Mouse (Mus musculus): Measurements from ENCODE around the gene Prpf40b. TPM values are rescaled to one million over a fixed set of nuclear protein-coding genes. Genes with fewer than 3 reads are reported as not detected.
A peak's percentile ranks its signal among the peaks of the same experiment; 100 is the strongest.

Gene Prpf40b
- total and polyA plus RNA-seq, 2 experiments: 7.9 to 27.9 TPM

DNA sequence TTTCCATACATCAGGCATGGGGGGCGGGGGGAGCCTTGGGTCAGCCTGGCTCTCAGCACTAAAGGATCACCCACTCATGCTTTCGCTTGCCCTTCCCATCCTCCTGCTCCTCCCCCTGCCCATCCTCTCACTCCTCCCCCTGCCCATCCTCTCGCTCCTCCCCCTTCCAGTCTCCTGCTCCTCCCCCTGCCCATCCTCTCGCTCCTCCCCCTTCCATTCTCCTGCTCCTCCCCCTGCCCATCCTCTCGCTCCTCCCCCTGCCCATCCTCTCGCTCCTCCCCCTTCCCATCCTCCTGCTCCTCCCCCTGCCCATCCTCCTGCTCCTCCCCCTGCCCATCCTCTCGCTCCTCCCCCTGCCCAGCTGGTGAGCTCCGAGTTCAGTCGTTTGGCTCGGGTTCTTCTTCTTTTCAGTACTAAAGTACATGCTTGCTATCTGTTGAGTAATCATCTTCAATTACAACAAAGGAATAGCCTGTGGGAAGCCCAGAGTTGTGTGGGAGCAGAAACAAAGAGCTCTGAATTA is 35.1 kb upstream of the Prpf40b start:
- no peak overlapping the region for H3K4me3 ChIP-seq (ENCODE audit: insufficient read depth, low read depth, low read length)

GRCm38 (mm10) chr15:99262702-99263101 is 32.2 kb upstream of the Prpf40b start:
- WGBS: 83% methylated on average over 10 of the region's 10 CpGs
- Histone ChIP-seq H3K4me3 (ENCODE audit: insufficient read depth, low read depth, low read length) (no peak overlapping the region), H3K4me1 (ENCODE audit: control insufficient read depth, insufficient read depth, low read length) (peaks cover 3% of the 10 kb centered on the region), H3K27me3 (ENCODE audit: control insufficient read depth, insufficient read depth, low read length) (no peaks in the 10 kb centered on the region), H3K36me3 (ENCODE audit: control insufficient read depth, insufficient read depth, low read length) (no peaks in the 10 kb centered on the region), H3K9ac (ENCODE audit: low read depth, low read length) (no peak overlapping the region), H3K27ac (replicated peaks; ENCODE audit: insufficient read depth, low read depth, low read length) (no peak overlapping the region), H3K79me2 (ENCODE audit: control insufficient read depth, insufficient read depth, low read length) (no peaks in the 10 kb centered on the region)
- no peak for DNase-seq (ENCODE audit: extremely low read depth, low read depth, low spot score)
- TF ChIP-seq CTCF (IDR thresholded peaks at IDR 0.05; ENCODE audit: low read depth, low read length) (no peak), POLR2A (IDR thresholded peaks at IDR 0.05; ENCODE audit: extremely low read depth, insufficient read depth, low read length) (no peak)

More for the DNA sequence above, 35.1 kb upstream of the Prpf40b start:
- TF ChIP-seq CTCF (IDR thresholded peaks at IDR 0.05; ENCODE audit: low read depth, low read length) (no peak), POLR2A (IDR thresholded peaks at IDR 0.05; ENCODE audit: extremely low read depth, insufficient read depth, low read length) (no peak)
- 3% methylated on average over 6 of the region's 10 CpGs for WGBS
- Histone ChIP-seq H3K79me2 (ENCODE audit: control insufficient read depth, insufficient read depth, low read length) (no peaks in the 10 kb centered on the region), H3K4me1 (ENCODE audit: control insufficient read depth, insufficient read depth, low read length) (peaks cover 3% of the 10 kb centered on the region), H3K36me3 (ENCODE audit: control insufficient read depth, insufficient read depth, low read length) (no peaks in the 10 kb centered on the region), H3K27me3 (ENCODE audit: control insufficient read depth, insufficient read depth, low read length) (no peaks in the 10 kb centered on the region), H3K9ac (ENCODE audit: low read depth, low read length) (no peak overlapping the region), H3K27ac (replicated peaks; ENCODE audit: insufficient read depth, low read depth, low read length) (no peak overlapping the region)
- DNase-seq (ENCODE audit: extremely low read depth, low read depth, low spot score): peak; percentile 89

DNA sequence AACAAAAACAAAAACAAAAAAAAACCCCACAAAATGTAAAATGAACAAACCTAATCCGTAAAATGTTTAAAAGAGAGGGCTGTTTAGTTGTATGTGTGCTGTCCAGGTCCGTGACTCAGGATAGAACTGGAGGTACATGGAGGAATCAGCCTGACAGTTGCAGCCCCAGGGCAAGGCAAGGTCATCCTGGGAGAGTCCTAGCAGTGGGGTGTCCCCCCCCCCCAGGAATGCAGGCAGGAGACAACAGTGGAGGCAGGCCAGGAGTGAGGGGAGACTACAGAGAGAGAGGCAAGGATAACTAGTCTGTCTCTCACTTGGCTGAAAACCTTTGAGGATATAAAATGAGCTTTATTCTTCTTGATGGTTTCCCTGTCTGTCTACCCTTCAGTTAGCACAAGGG is 30.5 kb upstream of the Prpf40b start:
- Histone ChIP-seq H3K4me3 (ENCODE audit: insufficient read depth, low read depth, low read length) (no peak overlapping the region), H3K79me2 (ENCODE audit: control insufficient read depth, insufficient read depth, low read length) (no peaks in the 10 kb centered on the region), H3K36me3 (ENCODE audit: control insufficient read depth, insufficient read depth, low read length) (no peaks in the 10 kb centered on the region), H3K27ac (replicated peaks; ENCODE audit: insufficient read depth, low read depth, low read length) (no peak overlapping the region), H3K4me1 (ENCODE audit: control insufficient read depth, insufficient read depth, low read length) (peaks cover 3% of the 10 kb centered on the region), H3K9ac (ENCODE audit: low read depth, low read length) (no peak overlapping the region), H3K27me3 (ENCODE audit: control insufficient read depth, insufficient read depth, low read length) (no peaks in the 10 kb centered on the region)
- 85% methylated on average over 2 of the region's 2 CpGs for WGBS
- no peak for DNase-seq (ENCODE audit: extremely low read depth, low read depth, low spot score)
- TF ChIP-seq POLR2A (IDR thresholded peaks at IDR 0.05; ENCODE audit: extremely low read depth, insufficient read depth, low read length) (no peak), CTCF (IDR thresholded peaks at IDR 0.05; ENCODE audit: low read depth, low read length) (no peak)

- H3K79me2 ChIP-seq (ENCODE audit: control insufficient read depth, insufficient read depth, low read length): no peaks in the 10 kb centered on the region
- H3K36me3 ChIP-seq (ENCODE audit: control insufficient read depth, insufficient read depth, low read length): no peaks in the 10 kb centered on the region
- H3K9ac ChIP-seq (ENCODE audit: low read depth, low read length): no peak overlapping the region
- H3K27ac ChIP-seq (replicated peaks; ENCODE audit: insufficient read depth, low read depth, low read length): no peak overlapping the region
- 31% methylated on average over 4 of the region's 4 CpGs for WGBS
- no peaks in the 10 kb centered on the region for H3K4me1 ChIP-seq (ENCODE audit: control insufficient read depth, insufficient read depth, low read length)
- no peaks in the 10 kb centered on the region for H3K27me3 ChIP-seq (ENCODE audit: control insufficient read depth, insufficient read depth, low read length)
- H3K4me3 ChIP-seq (ENCODE audit: insufficient read depth, low read depth, low read length): no peak overlapping the region
- DNase-seq (ENCODE audit: extremely low read depth, low read depth, low spot score): peak; percentile 71
- TF ChIP-seq POLR2A (IDR thresholded peaks at IDR 0.05; ENCODE audit: extremely low read depth, insufficient read depth, low read length): no peak
- TF ChIP-seq CTCF (IDR thresholded peaks at IDR 0.05; ENCODE audit: low read depth, low read length): peak; percentile 75
Observed at GRCm38 (mm10) chr15:99265679-99266078, 29.2 kb upstream of the Prpf40b start.

DNA sequence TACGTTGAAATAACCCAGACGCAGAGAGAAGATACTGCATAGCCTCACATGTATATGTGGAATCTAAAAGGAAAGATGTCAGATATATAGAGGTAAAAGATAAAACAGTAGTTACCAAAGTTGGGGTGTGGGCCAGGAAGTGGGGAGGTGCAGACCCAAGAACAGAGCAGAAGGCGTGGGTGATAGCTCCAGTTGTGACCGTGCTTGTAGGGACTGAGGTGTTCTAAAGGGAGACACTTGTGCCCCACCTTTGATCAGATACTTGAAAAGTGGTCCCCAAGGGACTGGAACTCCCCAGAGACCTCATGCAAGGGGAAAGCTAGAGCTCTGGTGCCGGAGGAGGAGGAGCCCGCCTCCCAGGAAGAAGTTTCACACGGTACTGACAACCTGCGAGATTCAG is 18.8 kb upstream of the Prpf40b start:
- Histone ChIP-seq H3K4me3 (ENCODE audit: insufficient read depth, low read depth, low read length) (no peak overlapping the region), H3K27ac (replicated peaks; ENCODE audit: insufficient read depth, low read depth, low read length) (no peak overlapping the region), H3K79me2 (ENCODE audit: control insufficient read depth, insufficient read depth, low read length) (no peaks in the 10 kb centered on the region), H3K4me1 (ENCODE audit: control insufficient read depth, insufficient read depth, low read length) (no peaks in the 10 kb centered on the region), H3K27me3 (ENCODE audit: control insufficient read depth, insufficient read depth, low read length) (no peaks in the 10 kb centered on the region), H3K36me3 (ENCODE audit: control insufficient read depth, insufficient read depth, low read length) (no peaks in the 10 kb centered on the region), H3K9ac (ENCODE audit: low read depth, low read length) (no peak overlapping the region)
- 89% methylated on average over 8 of the region's 8 CpGs for WGBS
- no peak for DNase-seq (ENCODE audit: extremely low read depth, low read depth, low spot score)
- TF ChIP-seq POLR2A (IDR thresholded peaks at IDR 0.05; ENCODE audit: extremely low read depth, insufficient read depth, low read length) (no peak), CTCF (IDR thresholded peaks at IDR 0.05; ENCODE audit: low read depth, low read length) (no peak)

DNA sequence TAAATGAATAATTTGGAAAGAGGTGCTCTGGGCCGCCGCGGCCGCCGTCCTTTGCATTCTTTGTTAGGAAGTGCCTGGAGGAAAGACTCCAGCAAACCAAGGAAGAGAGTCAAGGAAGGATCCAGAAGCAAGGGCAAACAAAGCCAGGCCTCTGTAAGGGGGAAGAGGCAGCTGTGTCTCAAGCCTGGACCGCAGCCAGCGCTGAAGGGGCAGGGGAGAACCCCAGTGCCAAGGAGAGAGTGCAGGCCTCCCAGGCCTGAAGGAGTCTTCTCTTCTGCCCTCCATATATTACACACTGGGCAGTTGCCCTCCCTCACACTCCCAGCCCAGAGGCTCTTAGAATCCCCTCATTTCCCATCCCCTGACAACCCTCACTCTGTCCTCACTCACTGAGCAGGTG is 16.6 kb upstream of the Prpf40b start:
- H3K27me3 ChIP-seq (ENCODE audit: control insufficient read depth, insufficient read depth, low read length): no peaks in the 10 kb centered on the region
- no peaks in the 10 kb centered on the region for H3K36me3 ChIP-seq (ENCODE audit: control insufficient read depth, insufficient read depth, low read length)
- H3K4me3 ChIP-seq (ENCODE audit: insufficient read depth, low read depth, low read length): no peak overlapping the region
- no peaks in the 10 kb centered on the region for H3K79me2 ChIP-seq (ENCODE audit: control insufficient read depth, insufficient read depth, low read length)
- H3K4me1 ChIP-seq (ENCODE audit: control insufficient read depth, insufficient read depth, low read length): no peaks in the 10 kb centered on the region
- WGBS: 94% methylated on average over 7 of the region's 7 CpGs
- H3K27ac ChIP-seq (replicated peaks; ENCODE audit: insufficient read depth, low read depth, low read length): no peak overlapping the region
- H3K9ac ChIP-seq (ENCODE audit: low read depth, low read length): no peak overlapping the region
- TF ChIP-seq CTCF (IDR thresholded peaks at IDR 0.05; ENCODE audit: low read depth, low read length) (no peak), POLR2A (IDR thresholded peaks at IDR 0.05; ENCODE audit: extremely low read depth, insufficient read depth, low read length) (no peak)
- no peak for DNase-seq (ENCODE audit: extremely low read depth, low read depth, low spot score)

Measured in liver, adult 2 months (tissue).